Mouse (Mus musculus) kidney, postnatal 14 days (tissue): ENCODE measurements around the gene Cmbl.

Experiments used
- DNase-seq: peaks from one replicate; pipeline ENCODE4 v3.0.0; 2022; ENCODE audit warnings: mixed read lengths

Cmbl gene

DNA sequence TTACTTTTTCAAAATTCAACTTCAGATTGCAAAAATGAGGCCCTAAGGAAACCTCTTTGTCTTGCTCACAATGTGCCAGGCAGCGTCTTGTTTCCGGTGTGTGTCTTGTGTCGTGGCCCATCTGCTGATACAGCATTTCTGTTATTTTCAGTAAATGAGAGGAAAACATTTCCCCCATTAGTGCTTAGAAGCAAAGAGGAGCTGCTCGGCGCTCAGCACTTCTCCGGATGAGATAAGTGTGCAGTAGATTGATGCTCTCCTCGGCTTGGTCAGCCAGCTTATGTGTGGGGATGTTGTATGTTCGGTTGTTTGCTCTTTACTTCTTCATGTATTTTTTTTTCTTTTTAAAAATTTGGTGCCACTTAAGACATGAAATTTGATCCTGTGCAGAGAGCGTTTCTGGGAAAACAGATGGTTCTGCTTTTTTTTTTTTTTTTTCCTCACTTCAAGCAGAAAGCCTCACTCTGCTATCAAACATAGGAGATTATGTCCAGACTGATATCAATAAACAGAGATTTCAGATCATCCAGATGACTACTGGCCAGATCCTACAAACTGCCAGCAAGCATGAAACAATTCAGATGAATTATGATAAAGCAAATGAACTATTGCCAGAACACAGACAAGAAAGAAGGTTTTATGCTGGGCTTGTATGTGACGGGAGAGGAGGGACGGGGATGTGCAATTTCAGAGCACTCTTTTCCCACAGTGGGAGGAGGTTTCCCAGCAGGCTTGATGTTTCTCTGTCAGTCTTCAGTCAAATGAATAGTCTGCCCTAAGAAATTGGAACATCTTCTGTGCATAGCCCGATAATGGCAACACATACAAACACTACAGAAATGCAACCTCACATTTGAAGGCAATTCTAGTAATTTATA is 62.3 kb downstream of the Cmbl start:
- DNase-seq: no peak

DNA sequence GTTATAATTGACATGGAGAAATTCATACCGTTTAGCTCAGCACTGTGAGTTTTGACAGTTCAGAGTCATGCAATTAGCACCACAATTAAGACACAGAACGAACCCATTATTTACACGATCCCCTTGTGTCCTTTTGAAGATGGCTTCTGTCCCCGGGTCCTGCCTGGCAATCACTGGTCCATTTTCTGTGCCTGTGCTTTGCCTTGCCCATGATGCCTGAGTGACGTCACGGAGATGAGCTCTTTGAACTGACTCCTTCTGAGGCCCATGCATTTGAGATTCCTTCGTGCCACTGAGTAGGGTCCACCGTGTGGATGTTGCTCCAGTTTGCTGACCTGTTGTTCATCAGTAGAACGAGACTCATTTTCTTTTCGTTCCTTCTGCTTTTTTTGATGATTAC is 63.0 kb downstream of the Cmbl start:
- DNase-seq: no peak

DNA sequence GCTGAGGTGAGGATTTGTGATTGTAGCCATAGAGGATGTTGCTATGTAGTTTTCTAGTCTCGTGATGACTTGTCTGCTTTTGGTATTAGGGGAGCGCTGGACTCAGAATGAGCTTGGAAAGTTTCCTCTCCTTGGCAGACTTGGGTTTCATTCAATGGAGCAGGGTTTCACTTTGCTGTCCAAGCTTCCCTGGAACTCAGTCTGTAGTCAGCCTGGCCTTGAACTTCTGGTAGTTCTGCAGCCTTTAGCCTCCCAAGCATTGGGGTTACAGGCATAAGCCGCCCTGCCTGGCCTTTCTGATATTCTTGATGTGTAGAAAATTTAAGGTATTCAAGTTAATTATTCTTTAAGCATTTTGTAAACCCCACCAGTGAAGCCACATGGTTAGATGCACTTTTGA is 64.4 kb downstream of the Cmbl start:
- no peak for DNase-seq

DNA sequence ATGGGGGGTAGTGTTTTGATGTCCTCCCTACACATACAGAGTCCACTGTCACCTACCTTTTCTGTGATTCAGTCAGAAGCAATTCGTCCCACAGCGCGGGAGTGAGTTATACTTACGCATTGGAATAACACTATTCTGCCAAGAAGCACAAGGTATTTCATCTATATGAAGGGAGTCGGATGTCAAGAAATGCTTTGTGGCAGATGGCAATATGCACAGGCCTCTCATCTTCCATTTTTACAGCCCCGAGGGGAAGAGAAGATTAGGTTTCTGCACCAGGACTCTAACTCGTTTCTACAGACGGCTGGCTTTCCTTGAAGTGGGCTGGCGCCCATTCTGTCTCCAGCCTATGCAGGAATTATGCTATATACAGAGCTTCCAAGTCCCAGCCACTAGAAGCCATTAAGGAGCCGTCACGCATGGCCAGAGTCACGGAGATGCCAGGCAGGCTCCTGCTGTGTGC is 66.2 kb downstream of the Cmbl start:
- DNase-seq: no peak

DNA sequence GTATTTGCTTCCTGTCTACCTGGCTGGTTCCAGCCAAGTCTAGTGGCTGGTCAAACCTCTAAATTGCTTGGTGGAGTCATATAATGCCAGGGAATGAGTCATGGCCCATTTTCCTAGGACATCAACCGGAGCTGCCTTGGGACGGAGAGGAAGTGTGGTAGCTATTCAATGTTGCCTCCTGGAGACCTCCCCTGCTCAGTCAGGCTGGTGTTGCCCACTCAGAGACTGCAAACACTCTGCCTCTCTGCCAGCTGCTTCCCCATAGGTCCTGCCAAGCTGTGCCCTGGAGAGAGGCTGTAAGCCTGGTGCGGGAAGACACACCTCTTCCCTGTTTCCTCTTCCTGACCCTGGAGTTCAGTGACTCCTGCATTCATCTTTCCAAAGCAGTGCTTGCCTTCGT is 67.3 kb downstream of the Cmbl start:
- DNase-seq: no peak

- no peak for DNase-seq
These were observed 69.4 kb downstream of the Cmbl start for GRCm38 (mm10) chr15:31634582-31634981.

DNA sequence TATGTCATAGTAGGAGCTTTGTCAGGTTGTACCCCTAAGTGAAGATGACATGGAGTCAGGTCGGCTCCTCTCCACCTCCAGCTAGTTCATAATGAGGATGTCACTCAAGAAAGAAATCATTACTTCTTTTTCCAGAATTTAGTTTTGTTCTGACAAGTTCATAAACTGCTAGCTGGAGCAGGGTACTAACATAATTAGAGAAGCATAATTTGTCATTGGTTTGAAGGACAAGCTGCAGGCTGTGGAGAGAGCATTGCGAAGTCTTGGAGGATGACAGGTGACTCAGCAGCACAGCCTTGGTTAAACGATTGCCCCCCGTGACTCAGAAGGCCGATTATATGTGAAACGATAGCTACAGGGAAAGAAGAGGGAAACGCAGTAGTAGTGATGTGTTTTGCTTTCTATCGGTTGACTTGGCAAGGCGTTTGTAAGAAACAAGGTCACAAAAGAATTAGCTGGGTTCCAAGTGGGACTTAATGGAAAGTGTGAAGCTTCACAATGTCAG is 71.0 kb downstream of the Cmbl start:
- no peak for DNase-seq
